ENCODE assay signal across 8 mouse cellular contexts in genomic region chr14:54603686-54604085, GRCm38 (mm10). TPM values are rescaled to one million over a fixed set of nuclear protein-coding genes. Genes with fewer than 3 reads are reported as not detected.
DNase-seq lines count a peak whose midpoint lies in the region; ATAC-seq and TF ChIP-seq lines count a peak whose summit lies in the region.

No protein-coding gene starts in this region.

- 82% methylated on average over 8 of the region's 8 CpGs for WGBS in kidney, embryonic 15.5 days
- 83% methylated on average over 8 of the region's 8 CpGs for WGBS in embryonic facial prominence, embryonic 10.5 days
- WGBS in hindbrain, postnatal 0 days: 80% methylated on average over 8 of the region's 8 CpGs
- WGBS in midbrain, embryonic 16.5 days: 85% methylated on average over 8 of the region's 8 CpGs

- no peak for ATAC-seq in kidney, embryonic 15.5 days (replicated peaks; ENCODE audit: low FRiP score)
- ATAC-seq in hindbrain, postnatal 0 days: no peak
- no peak for ATAC-seq in midbrain, embryonic 16.5 days

- peak overlapping the region; percentile 55 for H3K4me2 ChIP-seq in kidney, embryonic 15.5 days
- H3K4me2 ChIP-seq in hindbrain, postnatal 0 days (ENCODE audit: low read depth, low read length): peak overlapping the region; percentile 53
- peak overlapping the region; percentile 54 for H3K4me2 ChIP-seq in midbrain, embryonic 16.5 days (ENCODE audit: low read length)

- H3K4me1 ChIP-seq in kidney, embryonic 15.5 days: peaks cover 20% of the 10 kb centered on the region
- H3K4me1 ChIP-seq in embryonic facial prominence, embryonic 10.5 days: peaks cover 36% of the 10 kb centered on the region
- no peaks in the 10 kb centered on the region for H3K4me1 ChIP-seq in hindbrain, postnatal 0 days (ENCODE audit: insufficient read depth, low read length)
- peaks cover 23% of the 10 kb centered on the region for H3K4me1 ChIP-seq in midbrain, embryonic 16.5 days (ENCODE audit: control insufficient read depth, insufficient read depth, low read length)

- peak overlapping the region; percentile 92 for H3K27ac ChIP-seq in kidney, embryonic 15.5 days
- peak overlapping the region; percentile 96 for H3K27ac ChIP-seq in embryonic facial prominence, embryonic 10.5 days (replicated peaks)
- peak overlapping the region; percentile 93 for H3K27ac ChIP-seq in hindbrain, postnatal 0 days
- peak overlapping the region; percentile 96 for H3K27ac ChIP-seq in midbrain, embryonic 16.5 days (ENCODE audit: low read length)

- intact Hi-C loops in left cerebral cortex, postnatal 4 days (cut with DNase I): no loop called here

- no peak overlapping the region for H3K9ac ChIP-seq in kidney, embryonic 15.5 days
- no peak overlapping the region; the same call in 1 of the 2 replicates for H3K9ac ChIP-seq in hindbrain, postnatal 0 days (replicated peaks; ENCODE audit: low read length)
- H3K9ac ChIP-seq in midbrain, embryonic 16.5 days (ENCODE audit: low read depth, low read length): no peak overlapping the region

- no peaks in the 10 kb centered on the region for H3K9me3 ChIP-seq in kidney, embryonic 15.5 days (replicated peaks)
- H3K9me3 ChIP-seq in embryonic facial prominence, embryonic 10.5 days: no peaks in the 10 kb centered on the region
- no peaks in the 10 kb centered on the region for H3K9me3 ChIP-seq in hindbrain, postnatal 0 days (ENCODE audit: low read length)
- H3K9me3 ChIP-seq in midbrain, embryonic 16.5 days (replicated peaks; ENCODE audit: control insufficient read depth, low read length, poor library complexity, severe bottlenecking): no peaks in the 10 kb centered on the region

- no peaks in the 10 kb centered on the region for H3K27me3 ChIP-seq in kidney, embryonic 15.5 days
- no peaks in the 10 kb centered on the region for H3K27me3 ChIP-seq in embryonic facial prominence, embryonic 10.5 days (replicated peaks; ENCODE audit: low read depth, poor library complexity, severe bottlenecking)
- H3K27me3 ChIP-seq in hindbrain, postnatal 0 days (ENCODE audit: insufficient read depth, low read length): no peaks in the 10 kb centered on the region
- H3K27me3 ChIP-seq in midbrain, embryonic 16.5 days (ENCODE audit: control insufficient read depth, insufficient read depth, low read depth, low read length): no peaks in the 10 kb centered on the region

- no peak for TF ChIP-seq CTCF in hindbrain, postnatal 0 days (IDR thresholded peaks at IDR 0.05; ENCODE audit: low read depth)

- peak overlapping the region; percentile 61 for H3K4me3 ChIP-seq in kidney, embryonic 15.5 days (replicated peaks)
- H3K4me3 ChIP-seq in embryonic facial prominence, embryonic 10.5 days: peak overlapping the region; percentile 73
- peak overlapping the region; percentile 57 for H3K4me3 ChIP-seq in hindbrain, postnatal 0 days (ENCODE audit: low read length)
- peak overlapping the region; percentile 57 for H3K4me3 ChIP-seq in midbrain, embryonic 16.5 days (ENCODE audit: low read depth, low read length)

- no peak for DNase-seq in kidney, postnatal 10 days
- no peak for DNase-seq in embryonic facial prominence, embryonic 10.5 days (ENCODE audit: low spot score)
- DNase-seq in hindbrain, postnatal 0 days (ENCODE audit: low spot score): no peak
- DNase-seq in right cerebral cortex, postnatal 25 days: no peak
- no peak for DNase-seq in left cerebral cortex, postnatal 4 days
- DNase-seq in testis, postnatal 14 days (ENCODE audit: low spot score): no peak

- H3K36me3 ChIP-seq in kidney, embryonic 15.5 days: peaks cover 5% of the 10 kb centered on the region
- H3K36me3 ChIP-seq in embryonic facial prominence, embryonic 10.5 days (replicated peaks): peaks cover 8% of the 10 kb centered on the region
- no peaks in the 10 kb centered on the region for H3K36me3 ChIP-seq in hindbrain, postnatal 0 days (ENCODE audit: insufficient read depth, low read length)
- no peaks in the 10 kb centered on the region for H3K36me3 ChIP-seq in midbrain, embryonic 16.5 days (ENCODE audit: control insufficient read depth, insufficient read depth, low read length)

RNA-seq across cellular contexts. Expression of gene 4931414P19Rik, which starts 2.1 kb away (rescaled TPM):
- polyA plus RNA-seq in kidney, embryonic 15.5 days (2015; fragmentation: Nextera tagmentation; extraction: Ambion mirVana): 10.2 and 11.3 TPM in 2 replicates
- polyA plus RNA-seq in embryonic facial prominence, embryonic 10.5 days (2016; fragmentation: Nextera tagmentation; extraction: Ambion mirVana): 9.3 and 12.4 TPM in 2 replicates
- total RNA-seq in hindbrain, postnatal 0 days (2014; rRNA removed): 4.8 and 6.8 TPM in 2 replicates
- polyA plus RNA-seq in hindbrain, postnatal 0 days (2015; fragmentation: Nextera tagmentation; extraction: Ambion mirVana): 2.5 and 3.9 TPM in 2 replicates
- polyA plus RNA-seq in midbrain, embryonic 16.5 days (2015; fragmentation: Nextera tagmentation; extraction: Ambion mirVana): 5.2 and 5.6 TPM in 2 replicates
- 1 to 10 TPM; 3.2 to 4.4 TPM for total RNA-seq in left cerebral cortex, postnatal 4 days (2021)

RNA-seq across cellular contexts. Expression of gene Psmb5, which starts 14.1 kb away (rescaled TPM):
- polyA plus RNA-seq in kidney, embryonic 15.5 days (2015; fragmentation: Nextera tagmentation; extraction: Ambion mirVana): 422 and 424 TPM in 2 replicates
- polyA plus RNA-seq in embryonic facial prominence, embryonic 10.5 days (2016; fragmentation: Nextera tagmentation; extraction: Ambion mirVana): 486 and 490 TPM in 2 replicates
- 181 and 204 TPM in 2 replicates for total RNA-seq in hindbrain, postnatal 0 days (2014; rRNA removed)
- 411 and 417 TPM in 2 replicates for polyA plus RNA-seq in hindbrain, postnatal 0 days (2015; fragmentation: Nextera tagmentation; extraction: Ambion mirVana)
- 412 and 432 TPM in 2 replicates for polyA plus RNA-seq in midbrain, embryonic 16.5 days (2015; fragmentation: Nextera tagmentation; extraction: Ambion mirVana)
- total RNA-seq in left cerebral cortex, postnatal 4 days (2021): 100 to 1,000 TPM; 182 to 197 TPM

RNA-seq across cellular contexts. Expression of gene Psmb11, which starts 17.5 kb away (rescaled TPM):
- polyA plus RNA-seq in kidney, embryonic 15.5 days (2015; fragmentation: Nextera tagmentation; extraction: Ambion mirVana): not detected in 2 replicates
- 0.04 and 0.12 TPM in 2 replicates for polyA plus RNA-seq in embryonic facial prominence, embryonic 10.5 days (2016; fragmentation: Nextera tagmentation; extraction: Ambion mirVana)
- 0.05 TPM in 1 of 2 replicates, not detected in the other for total RNA-seq in hindbrain, postnatal 0 days (2014; rRNA removed)
- 0.16 and 0.21 TPM in 2 replicates for polyA plus RNA-seq in hindbrain, postnatal 0 days (2015; fragmentation: Nextera tagmentation; extraction: Ambion mirVana)
- 0.06 TPM in 1 of 2 replicates, not detected in the other for polyA plus RNA-seq in midbrain, embryonic 16.5 days (2015; fragmentation: Nextera tagmentation; extraction: Ambion mirVana)
- not detected for total RNA-seq in left cerebral cortex, postnatal 4 days (2021)

RNA-seq across cellular contexts. Expression of gene Ajuba, which starts 26.3 kb away (rescaled TPM):
- 45.9 and 50.4 TPM in 2 replicates for polyA plus RNA-seq in kidney, embryonic 15.5 days (2015; fragmentation: Nextera tagmentation; extraction: Ambion mirVana)
- 79.7 and 95.4 TPM in 2 replicates for polyA plus RNA-seq in embryonic facial prominence, embryonic 10.5 days (2016; fragmentation: Nextera tagmentation; extraction: Ambion mirVana)
- total RNA-seq in hindbrain, postnatal 0 days (2014; rRNA removed): 9.8 and 11.2 TPM in 2 replicates
- polyA plus RNA-seq in hindbrain, postnatal 0 days (2015; fragmentation: Nextera tagmentation; extraction: Ambion mirVana): 5.7 and 6.1 TPM in 2 replicates
- polyA plus RNA-seq in midbrain, embryonic 16.5 days (2015; fragmentation: Nextera tagmentation; extraction: Ambion mirVana): 4.6 and 5.5 TPM in 2 replicates
- 1 to 10 TPM; 4.2 TPM for total RNA-seq in left cerebral cortex, postnatal 4 days (2021)

RNA-seq across cellular contexts. Expression of gene Gm17606, which starts 37.1 kb away (rescaled TPM):
- polyA plus RNA-seq in kidney, embryonic 15.5 days (2015; fragmentation: Nextera tagmentation; extraction: Ambion mirVana): not detected in 2 replicates
- not detected in 2 replicates for polyA plus RNA-seq in embryonic facial prominence, embryonic 10.5 days (2016; fragmentation: Nextera tagmentation; extraction: Ambion mirVana)
- total RNA-seq in hindbrain, postnatal 0 days (2014; rRNA removed): not detected in 2 replicates
- polyA plus RNA-seq in hindbrain, postnatal 0 days (2015; fragmentation: Nextera tagmentation; extraction: Ambion mirVana): not detected in 2 replicates
- polyA plus RNA-seq in midbrain, embryonic 16.5 days (2015; fragmentation: Nextera tagmentation; extraction: Ambion mirVana): not detected in 2 replicates
- total RNA-seq in left cerebral cortex, postnatal 4 days (2021): not detected
